Mouse (Mus musculus) T-helper 1 cell (primary cell): Measurements from ENCODE around the gene Dennd6b.

Experiments
- in situ Hi-C: fragments of 300-600 bp; cut with MboI, MseI; formaldehyde crosslinking; loops from one replicate; pipeline ENCODE4 v1.15.1; 2025; ENCODE audit warnings: high pct_unique_total_duplicates

The Dennd6b gene

DNA sequence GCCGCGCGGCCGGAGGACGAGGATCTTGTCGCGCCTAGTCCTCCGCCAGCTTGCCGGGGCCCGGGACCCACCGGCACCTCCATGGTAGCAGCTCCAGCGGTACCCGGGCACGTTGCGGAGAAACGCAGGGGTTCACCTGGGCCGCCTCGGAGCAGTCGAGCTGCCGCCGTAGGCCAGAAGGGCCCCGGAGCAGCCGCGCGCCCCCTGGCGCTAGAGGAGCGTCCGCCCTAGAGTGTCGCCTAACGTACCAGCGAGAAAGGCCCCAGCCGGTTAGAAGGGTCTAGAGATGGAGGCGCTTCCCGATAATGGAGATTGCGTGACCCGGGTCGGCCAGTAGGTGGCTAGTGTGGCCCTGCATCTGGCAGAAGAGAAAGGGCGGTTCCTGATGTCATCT lies at the start of gene Dennd6b:
Gene Dennd6b, minus strand, starts transcription at position 184 of the 394 bp plus-strand sequence.
- in situ Hi-C loops, result no loop called here

GRCm38 (mm10) chr15:89241025-89241424 lies 44.7 kb upstream of the Dennd6b start:
- in situ Hi-C loops, result no loop called here

DNA sequence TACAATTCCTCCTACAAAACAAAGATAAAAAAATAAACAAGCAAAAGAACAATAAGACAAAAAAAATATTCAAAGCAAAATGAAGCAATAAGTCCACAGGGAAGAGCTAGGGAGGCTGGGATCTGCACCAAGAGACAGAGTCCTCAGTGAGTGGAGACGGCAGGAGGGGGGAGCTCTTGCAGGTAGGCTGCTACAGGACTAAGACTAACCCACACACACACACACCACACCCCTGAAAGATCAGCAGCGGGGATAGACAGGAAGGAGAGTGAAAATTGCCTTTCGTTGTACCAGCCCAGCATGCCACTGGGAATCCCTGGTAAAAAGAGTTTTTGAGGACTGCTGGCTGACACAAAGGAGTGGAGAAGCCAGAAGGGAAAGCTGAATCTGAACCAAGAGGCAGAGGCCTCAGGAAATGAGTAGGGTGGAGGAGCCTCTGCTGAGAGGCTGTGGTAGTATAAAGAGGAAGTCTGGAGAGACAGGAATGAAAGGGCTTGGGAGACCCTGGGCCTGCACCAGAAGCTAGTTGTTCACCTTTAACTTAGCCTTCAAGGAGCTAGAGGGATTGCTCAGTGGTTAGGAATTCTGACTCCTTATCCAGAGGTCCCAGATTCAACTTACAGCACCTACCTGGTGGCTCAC lies 43.6 kb upstream of the Dennd6b start:
- in situ Hi-C loops, result no loop called here

DNA sequence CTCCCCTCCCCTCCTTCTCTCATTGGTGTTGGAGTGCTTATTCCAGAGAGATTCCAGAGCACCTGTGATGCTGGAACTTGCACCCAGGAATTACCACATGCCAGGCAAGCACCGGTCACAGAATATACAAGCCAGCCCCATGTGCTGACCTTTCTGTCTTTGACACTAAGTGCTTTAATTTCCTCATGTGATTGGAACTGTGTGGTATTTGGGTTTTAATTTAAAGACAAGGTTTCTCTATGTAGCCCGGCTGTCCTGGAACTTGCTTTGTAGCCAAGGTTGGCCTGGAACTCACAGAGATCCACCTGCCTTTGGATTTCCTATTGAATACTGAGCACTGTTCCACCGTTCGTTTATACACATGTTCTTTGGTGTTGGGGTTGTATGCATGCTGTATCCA lies 37.8 kb upstream of the Dennd6b start:
- in situ Hi-C loops, result no loop called here

DNA sequence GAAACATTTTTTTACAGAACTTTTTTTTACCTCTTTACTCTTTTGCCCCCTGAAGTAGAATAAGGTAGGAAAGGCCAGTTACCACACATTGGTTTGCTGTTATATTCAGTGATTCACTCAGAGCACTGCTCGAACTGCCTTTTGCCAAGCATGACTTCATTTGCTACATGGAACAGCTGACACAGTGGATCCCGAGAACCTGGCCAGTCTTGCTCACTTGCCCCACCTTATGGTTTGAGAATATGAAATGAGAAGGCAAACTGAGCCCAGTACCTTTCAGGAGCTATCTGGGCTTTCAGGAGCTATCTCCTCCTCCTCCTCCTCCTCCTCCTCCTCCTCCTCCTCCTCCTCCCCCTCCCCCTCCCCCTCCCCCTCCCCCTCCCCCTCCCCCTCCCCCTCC lies 37.3 kb upstream of the Dennd6b start:
- in situ Hi-C loops, result no loop called here

GRCm38 (mm10) chr15:89215611-89216233 lies 19.4 kb upstream of the Dennd6b start:
- in situ Hi-C loops, result no loop called here

DNA sequence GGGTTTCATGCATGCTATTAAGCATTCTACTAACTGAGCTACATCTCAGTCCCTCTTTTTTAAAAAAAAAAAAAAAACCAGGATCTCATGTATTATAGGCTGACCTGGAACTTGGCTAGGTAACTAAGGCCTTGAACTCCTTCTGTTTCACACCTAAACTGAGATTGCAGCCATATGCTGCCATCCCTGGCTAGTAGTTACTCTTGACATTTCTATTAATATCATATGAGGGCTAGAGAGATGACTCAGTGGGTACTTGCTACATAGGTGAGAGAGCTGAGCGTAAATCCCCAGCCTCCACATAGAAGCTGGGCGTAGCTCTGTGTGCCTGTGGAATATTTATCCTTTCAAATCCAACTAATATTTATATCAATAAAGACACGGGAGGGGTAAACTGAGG lies 18.7 kb upstream of the Dennd6b start:
- in situ Hi-C loops, result no loop called here

GRCm38 (mm10) chr15:89213517-89213916 lies 17.2 kb upstream of the Dennd6b start:
- in situ Hi-C loops, result no loop called here

DNA sequence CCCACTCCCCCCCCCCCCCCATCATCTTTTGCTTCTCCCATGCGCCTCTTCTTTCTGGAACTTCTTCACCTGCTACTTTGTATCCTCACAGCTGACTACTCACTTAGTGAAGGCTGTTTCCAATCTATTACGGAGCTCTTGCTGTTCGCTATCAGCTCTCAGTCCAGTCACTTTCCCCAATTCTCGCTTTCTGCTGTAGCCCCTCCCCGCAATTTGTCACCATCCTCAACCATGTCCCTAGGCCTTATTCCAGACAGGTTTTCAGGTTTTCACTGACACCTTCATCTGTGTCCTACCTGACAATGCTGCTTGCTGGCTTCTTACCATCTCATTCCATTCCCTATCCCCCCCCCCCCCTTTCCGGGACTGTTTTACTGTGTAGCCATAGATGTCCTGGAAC lies 16.2 kb upstream of the Dennd6b start:
- in situ Hi-C loops, result no loop called here

GRCm38 (mm10) chr15:89211716-89212461 lies 15.6 kb upstream of the Dennd6b start:
- in situ Hi-C loops, result no loop called here

- in situ Hi-C loops, result no loop called here
Observed at GRCm38 (mm10) chr15:89210915-89211715, 14.8 kb upstream of the Dennd6b start, which contains the start of gene Ppp6r2. Gene Ppp6r2, plus strand, starts transcription at chr15:89211553.

DNA sequence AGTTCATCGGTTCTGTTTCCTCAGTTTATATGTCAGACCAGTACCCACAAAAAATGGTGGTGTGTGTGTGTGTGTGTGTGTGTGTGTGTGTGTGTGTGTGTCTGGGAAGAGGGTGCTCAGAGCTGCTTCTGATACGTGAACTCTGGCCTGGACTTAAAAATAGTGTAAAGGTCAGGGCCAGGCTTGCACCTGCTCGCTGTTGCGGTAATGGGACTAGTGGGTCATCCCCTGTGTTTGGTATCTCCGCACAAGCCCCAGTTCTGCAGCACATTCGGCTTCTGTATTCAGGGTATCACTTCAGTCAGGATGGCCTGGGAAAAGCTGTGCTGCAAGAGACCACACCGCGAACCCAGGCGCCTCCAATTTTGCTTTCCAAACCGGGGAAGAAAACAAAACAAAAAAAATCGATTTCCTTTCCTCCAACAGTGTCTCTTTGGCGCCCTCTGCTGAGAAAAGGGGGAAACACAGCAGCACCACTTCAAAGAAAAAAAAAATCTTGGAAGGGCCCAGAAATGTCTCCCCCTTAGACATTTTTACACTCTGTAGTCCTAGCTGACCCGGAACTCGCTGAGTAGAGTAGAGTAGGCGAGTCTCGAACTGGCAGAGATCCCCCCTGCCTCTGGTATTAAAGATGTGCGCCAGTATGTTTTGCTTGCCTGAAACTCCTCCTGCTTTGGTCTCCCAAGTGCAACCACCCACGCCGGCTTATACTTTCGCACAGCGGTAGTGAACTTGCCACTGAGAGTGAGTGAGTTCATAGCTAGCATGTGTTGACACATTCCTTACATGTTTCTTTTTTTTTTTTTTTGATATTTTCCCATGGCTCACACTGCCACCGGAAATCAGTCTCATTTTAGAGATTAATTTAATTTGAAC lies 13.8 kb upstream of the Dennd6b start:
- in situ Hi-C loops, result no loop called here

- in situ Hi-C loops, result no loop called here
Observed at GRCm38 (mm10) chr15:89207457-89207856, 11.2 kb upstream of the Dennd6b start.

- in situ Hi-C loops, result no loop called here
Observed at GRCm38 (mm10) chr15:89197056-89197455, 760 bp upstream of the Dennd6b start.

DNA sequence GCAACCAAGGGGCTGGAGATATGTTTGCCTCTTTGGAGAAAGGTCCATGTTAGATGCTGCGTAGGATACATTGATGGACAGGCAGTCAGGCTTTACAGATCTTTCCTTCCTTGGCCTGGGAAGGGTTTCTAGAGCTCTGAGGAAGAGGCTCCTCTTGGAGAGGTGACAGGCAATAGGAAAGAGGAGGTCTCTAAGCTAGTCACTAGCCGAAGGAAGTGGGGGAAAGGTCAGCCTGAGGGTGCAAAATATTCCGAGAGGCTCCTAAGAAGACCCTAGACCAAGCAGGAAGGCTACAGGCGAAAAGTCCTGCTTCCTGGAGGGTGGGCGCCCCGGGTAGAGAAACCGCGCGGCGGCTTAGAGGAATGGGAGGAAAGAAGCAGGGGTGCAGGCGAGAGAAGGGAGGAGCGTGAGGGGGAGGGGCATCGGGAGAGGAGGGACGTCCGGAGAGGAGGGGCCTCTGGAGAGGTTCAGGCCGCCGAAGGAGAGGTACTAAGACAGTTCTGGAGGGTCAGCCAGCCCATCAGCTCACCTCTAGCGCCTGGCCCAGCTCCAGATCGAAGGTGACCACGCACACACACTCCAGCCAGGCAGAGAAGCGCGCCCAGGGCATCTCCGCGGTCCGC lies 495 bp downstream of the Dennd6b start:
- in situ Hi-C loops, result no loop called here

DNA sequence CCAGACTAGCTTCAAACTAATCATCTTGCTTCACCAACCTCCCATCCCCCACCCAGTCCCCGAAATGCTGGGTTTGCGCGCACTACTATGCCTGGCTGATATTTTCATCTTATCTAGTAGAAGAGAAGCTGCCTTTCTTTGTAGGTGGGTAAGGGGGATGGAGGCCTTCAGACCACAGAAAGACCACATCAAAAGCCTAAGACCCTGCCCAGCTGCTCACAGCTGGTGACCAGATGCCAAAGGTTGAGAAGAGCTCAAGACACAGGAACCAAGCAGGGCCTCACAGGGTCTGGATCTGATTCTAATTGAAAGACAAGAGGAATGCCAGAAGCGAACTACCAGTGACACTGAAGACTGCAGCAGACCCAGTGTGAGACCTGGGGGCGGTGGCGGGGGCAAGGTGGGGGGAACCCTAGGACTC lies 1.0 kb downstream of the Dennd6b start:
- in situ Hi-C loops, result no loop called here

GRCm38 (mm10) chr15:89184937-89185227 lies 11.4 kb downstream of the Dennd6b start:
- in situ Hi-C loops, result no loop called here

DNA sequence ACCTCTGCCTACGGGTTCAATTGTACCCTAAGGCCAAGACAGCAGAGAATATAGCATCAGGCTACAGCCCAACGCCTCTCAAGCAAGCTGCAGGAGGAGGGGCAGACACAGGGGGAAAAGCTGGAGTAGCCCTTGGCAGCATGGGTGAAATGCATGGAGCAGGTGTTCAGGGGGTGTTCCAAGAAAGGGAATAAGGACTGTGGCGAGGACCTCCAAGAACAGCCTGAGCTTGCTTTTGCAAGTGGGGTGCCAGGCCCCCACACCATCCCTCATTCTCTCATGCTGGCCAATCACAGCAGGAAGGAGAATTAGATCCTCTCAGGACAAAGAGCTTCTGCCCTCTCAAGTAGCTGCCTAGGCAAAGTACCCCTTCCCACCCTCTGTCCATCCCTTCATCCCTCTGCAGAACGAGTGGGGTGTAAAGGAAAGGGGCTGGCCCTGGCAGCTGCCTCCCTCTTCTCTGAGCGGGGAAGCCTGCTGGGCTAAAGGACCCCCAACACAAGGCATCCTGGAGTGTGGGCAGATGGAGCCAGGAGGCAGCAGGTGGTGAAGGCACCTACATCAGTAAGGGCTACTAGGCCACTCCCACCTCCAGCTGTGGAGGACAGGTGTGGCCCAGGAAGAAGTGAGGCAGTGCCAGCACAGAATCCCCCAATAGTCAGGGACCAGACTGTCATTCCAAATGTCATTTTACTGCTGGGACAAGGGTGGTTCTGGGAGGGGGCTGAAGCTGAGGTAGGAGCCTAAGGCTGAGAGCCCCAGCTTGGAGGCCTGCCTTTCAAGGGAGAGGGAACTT lies 12.0 kb downstream of the Dennd6b start:
- in situ Hi-C loops, result no loop called here

GRCm38 (mm10) chr15:89182842-89183241 lies 13.5 kb downstream of the Dennd6b start:
- in situ Hi-C loops, result no loop called here

DNA sequence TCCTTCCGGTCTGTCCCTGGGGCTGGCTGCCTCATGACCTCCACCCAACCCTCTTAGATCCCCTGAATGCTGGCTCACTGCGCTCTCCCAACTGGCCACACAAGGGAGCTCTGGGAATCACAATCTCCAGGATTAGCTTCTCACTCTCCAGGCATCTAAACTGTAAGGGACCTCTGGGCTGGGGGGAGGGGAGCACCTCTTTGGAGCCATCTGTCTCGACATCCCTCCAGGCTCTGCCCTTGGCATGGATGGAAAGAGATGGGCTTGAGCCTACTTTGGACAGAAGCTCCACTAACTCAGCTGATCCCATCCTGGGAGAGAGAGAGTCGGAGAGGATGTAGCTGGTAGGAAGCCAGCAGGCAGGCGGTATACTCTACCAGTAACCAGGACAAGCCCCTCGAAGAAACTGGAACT lies 14.0 kb downstream of the Dennd6b start:
- in situ Hi-C loops, result no loop called here
